Mouse (Mus musculus): ENCODE measurements around the gene Ngrn.

DNA sequence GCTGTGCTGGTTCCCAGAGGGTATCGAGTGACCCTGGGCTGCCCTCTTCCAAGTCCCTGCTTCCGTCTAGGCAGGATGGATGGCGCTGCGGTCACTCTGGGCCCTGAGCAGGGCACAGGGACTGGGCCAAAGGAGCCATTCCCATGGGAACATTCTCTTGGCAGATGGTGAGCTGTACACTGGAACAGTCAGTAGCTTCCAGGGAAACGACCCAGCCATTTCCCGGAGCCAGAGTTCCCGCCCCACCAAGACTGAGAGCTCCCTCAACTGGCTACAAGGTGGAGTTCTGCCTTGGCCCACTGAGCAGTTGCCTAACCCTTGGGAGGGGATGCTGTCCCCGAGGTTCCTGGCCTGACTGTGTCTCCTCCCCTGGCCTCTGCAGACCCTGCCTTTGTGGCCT is 44.4 kb upstream of the Ngrn start:
- no peak for TF ChIP-seq CTCF (IDR thresholded peaks at IDR 0.05; ENCODE audit: low read depth)
- TF ChIP-seq EP300 (IDR thresholded peaks at IDR 0.05; ENCODE audit: low read depth): no peak

All from liver, postnatal 0 days (tissue).